Mouse (Mus musculus) small intestine, adult 2 months (tissue): ENCODE data around the gene Slc28a3.

Experiments used
- CTCF ChIP-seq: fragments of 200-500 bp; IDR thresholded peaks from 2 replicates; pipeline ENCODE4 v1.5.1; 2012; ENCODE audit warnings: low read depth, mild to moderate bottlenecking, control low read depth, inconsistent platforms, low read length, moderate library complexity, mixed read lengths; ENCODE audit not compliant: insufficient replicate concordance, insufficient read length; ENCODE audit errors: extremely low read depth
- POLR2A ChIP-seq: fragments of 200-500 bp; IDR thresholded peaks from 2 replicates; pipeline ENCODE4 v1.6.1; 2012; ENCODE audit warnings: low read depth, mild to moderate bottlenecking, control low read depth, inconsistent platforms, low read length, moderate library complexity

DNA sequence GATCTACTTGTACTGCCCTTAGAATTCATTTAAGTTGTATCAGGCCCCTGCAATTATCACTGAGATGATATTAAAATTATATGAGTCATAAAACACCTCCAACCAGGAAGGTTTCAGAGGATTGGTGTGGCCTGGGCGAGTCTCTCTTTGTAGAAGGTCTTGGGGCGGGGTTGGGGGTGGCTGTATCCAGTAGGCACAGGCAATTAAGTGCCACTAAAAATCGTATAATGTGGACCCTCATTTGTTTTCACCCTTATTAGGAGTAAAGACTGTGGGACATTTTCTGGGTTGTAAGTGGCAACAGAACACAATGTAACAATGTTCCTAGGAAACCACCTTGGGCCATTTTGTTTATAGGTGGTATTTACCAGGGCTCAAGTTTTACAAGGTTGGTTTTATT lies 46.2 kb upstream of the Slc28a3 start:
- TF ChIP-seq POLR2A (no peak), CTCF (no peak)
